32 mouse cellular contexts compared by ENCODE assay signal in the genomic region with DNA sequence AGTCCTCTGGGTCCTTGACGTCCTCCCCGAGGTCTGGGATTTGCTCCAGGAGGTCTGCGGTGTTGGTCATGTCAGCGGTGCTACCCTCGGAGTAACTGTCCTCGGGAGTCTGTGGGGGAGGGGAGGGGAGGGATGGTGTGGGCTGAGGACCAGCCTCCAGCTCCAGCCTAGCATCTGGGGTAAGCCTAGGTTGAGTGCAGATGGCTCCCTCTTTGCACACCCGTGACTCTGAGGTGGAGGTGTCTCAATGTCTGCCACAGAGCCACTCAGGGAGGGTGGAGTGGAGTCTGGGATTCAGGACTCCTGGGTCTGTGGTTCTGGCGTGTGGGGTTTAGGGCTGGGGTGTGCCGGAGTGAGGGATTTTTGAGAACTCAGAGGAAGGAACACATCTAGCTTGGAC.
"Had no signal": no experiment of that assay in that cellular context is flagged by ENCODE, and none has a peak within 500 bp of the region (broad histone marks: within the 10 kb centered on the region; RNA-seq: fewer than 3 reads in every experiment).

No protein-coding gene starts in this region.

- H3K9ac ChIP-seq: limb, embryonic 12.5 days; limb, embryonic 13.5 days; limb, embryonic 15.5 days; liver, embryonic 12.5 days; liver, embryonic 13.5 days; liver, embryonic 14.5 days; liver, embryonic 15.5 days; liver, postnatal 0 days; lung, embryonic 14.5 days; lung, embryonic 15.5 days; midbrain, embryonic 12.5 days; midbrain, embryonic 13.5 days; midbrain, embryonic 15.5 days; neural tube, embryonic 12.5 days had no signal

- H3K9me3 ChIP-seq: limb, embryonic 10.5 days; limb, embryonic 12.5 days; limb, embryonic 13.5 days; limb, embryonic 15.5 days; liver, embryonic 12.5 days; liver, embryonic 13.5 days; liver, embryonic 15.5 days; lung, embryonic 15.5 days; megakaryocyte, embryonic 14.5 days; midbrain, embryonic 10.5 days; midbrain, embryonic 12.5 days; midbrain, embryonic 13.5 days; midbrain, embryonic 15.5 days; neural tube, embryonic 12.5 days had no signal

- H3K36me3 ChIP-seq: limb, embryonic 10.5 days; limb, embryonic 12.5 days; limb, embryonic 13.5 days; limb, embryonic 15.5 days; liver, embryonic 12.5 days; liver, embryonic 13.5 days; liver, embryonic 15.5 days; lung, embryonic 15.5 days; midbrain, embryonic 10.5 days; midbrain, embryonic 12.5 days; midbrain, embryonic 13.5 days; midbrain, embryonic 15.5 days; neural tube, embryonic 12.5 days had no signal

- H3K4me2 ChIP-seq: limb, embryonic 12.5 days; limb, embryonic 13.5 days; limb, embryonic 15.5 days; liver, embryonic 11.5 days; liver, embryonic 12.5 days; liver, embryonic 13.5 days; liver, embryonic 15.5 days; lung, embryonic 14.5 days; lung, embryonic 15.5 days; midbrain, embryonic 11.5 days; midbrain, embryonic 12.5 days; midbrain, embryonic 13.5 days; midbrain, embryonic 15.5 days; neural tube, embryonic 12.5 days had no signal

- H3K4me3 ChIP-seq: limb, embryonic 10.5 days; limb, embryonic 12.5 days; limb, embryonic 13.5 days; limb, embryonic 15.5 days; liver, embryonic 12.5 days; liver, embryonic 13.5 days; liver, embryonic 15.5 days; lung, embryonic 15.5 days; megakaryocyte, embryonic 14.5 days; midbrain, embryonic 10.5 days; midbrain, embryonic 12.5 days; midbrain, embryonic 13.5 days; midbrain, embryonic 15.5 days; myocyte; neural tube, embryonic 12.5 days had no signal

- H3K27me3 ChIP-seq: lung, embryonic 15.5 days; neural tube, embryonic 12.5 days had no signal

- H3K27ac ChIP-seq: limb, embryonic 10.5 days; limb, embryonic 12.5 days; limb, embryonic 13.5 days; limb, embryonic 15.5 days; liver, embryonic 12.5 days; liver, embryonic 13.5 days; liver, embryonic 14.5 days; liver, embryonic 15.5 days; lung, embryonic 15.5 days; macrophage; midbrain, embryonic 10.5 days; midbrain, embryonic 12.5 days; midbrain, embryonic 13.5 days; midbrain, embryonic 15.5 days; neural tube, embryonic 12.5 days had no signal

- ATAC-seq: liver, embryonic 12.5 days; liver, postnatal 0 days; lung, postnatal 0 days; midbrain, embryonic 13.5 days; midbrain, embryonic 15.5 days; midbrain, embryonic 16.5 days had no signal

- H3K4me1 ChIP-seq: limb, embryonic 12.5 days; liver, embryonic 12.5 days; liver, embryonic 13.5 days; liver, embryonic 15.5 days; megakaryocyte, embryonic 14.5 days had no signal

- DNase-seq: left cerebral cortex, postnatal 4 days; liver; liver, embryonic 13.5 days; liver, postnatal 0 days; lung, adult 18-20 months; lung, adult 2 months; lung, embryonic 14.5 days; lung, postnatal 10 days; lung, postnatal 14 days; lung, postnatal 36 days; lung, postnatal 4 days; midbrain, embryonic 14.5 days had no signal
